ENCODE assay signal across 21 mouse cellular contexts in genomic region chr14:120164184-120164583, GRCm38 (mm10).
DNase-seq lines count a peak whose midpoint lies in the region; ATAC-seq and TF ChIP-seq lines count a peak whose summit lies in the region.
"Had no signal": no experiment of that assay in that cellular context is flagged by ENCODE, and none has a peak within 500 bp of the region (broad histone marks: within the 10 kb centered on the region; RNA-seq: fewer than 3 reads in every experiment).

No protein-coding gene starts in this region.

- DNase-seq in lung, adult 2 months = no peak
- DNase-seq in lung, postnatal 36 days = peak; percentile 25
- no peak for DNase-seq in lung, postnatal 4 days
- no peak for DNase-seq in stomach, postnatal 0 days (ENCODE audit: low spot score)
- DNase-seq: adrenal gland, adult 8-10 months; adrenal gland, postnatal 25 days; cerebellum, adult 18-20 months; cerebellum, adult 9-10 months; cerebellum, postnatal 14 days; forebrain, postnatal 0 days; gastrocnemius, adult 2 months; gastrocnemius, postnatal 14 days had no signal

- no peak overlapping the region for H3K4me3 ChIP-seq in lung, embryonic 16.5 days (ENCODE audit: low read length)
- no peak overlapping the region for H3K4me3 ChIP-seq in lung, adult 2 months (replicated peaks; ENCODE audit: extremely low read depth, low read depth, low read length)
- H3K4me3 ChIP-seq in stomach, embryonic 15.5 days (replicated peaks) = no peak overlapping the region
- H3K4me3 ChIP-seq in stomach, postnatal 0 days (ENCODE audit: low read depth, low read length) = no peak overlapping the region
- no peak overlapping the region for H3K4me3 ChIP-seq in forebrain, embryonic 15.5 days
- H3K4me3 ChIP-seq: forebrain, embryonic 10.5 days; forebrain, embryonic 13.5 days; gastrocnemius, adult 2 months; hindbrain, embryonic 12.5 days; hindbrain, embryonic 15.5 days had no signal

- no peak for TF ChIP-seq CTCF in lung, adult 2 months (IDR thresholded peaks at IDR 0.05; ENCODE audit: insufficient read depth, low read length)
- no peak for TF ChIP-seq CTCF in stomach, postnatal 0 days (IDR thresholded peaks at IDR 0.05; ENCODE audit: low read depth)

- H3K36me3 ChIP-seq in lung, embryonic 16.5 days (ENCODE audit: control insufficient read depth, insufficient read depth, low read length) = no peaks in the 10 kb centered on the region
- no peaks in the 10 kb centered on the region for H3K36me3 ChIP-seq in stomach, embryonic 15.5 days
- no peaks in the 10 kb centered on the region for H3K36me3 ChIP-seq in stomach, postnatal 0 days (ENCODE audit: control insufficient read depth, insufficient read depth, low read length)
- no peaks in the 10 kb centered on the region for H3K36me3 ChIP-seq in forebrain, embryonic 15.5 days
- H3K36me3 ChIP-seq: forebrain, embryonic 10.5 days; hindbrain, embryonic 12.5 days; hindbrain, embryonic 15.5 days had no signal

- 0 out of 2 replicates have a peak, but pooled peaks have one; percentile 17 for ATAC-seq in lung, embryonic 16.5 days (ENCODE audit: low read depth)
- ATAC-seq in stomach, embryonic 15.5 days (ENCODE audit: insufficient read depth, low FRiP score, low read depth) = peak; percentile 65; the same call in 1 of the 2 replicates
- peak; percentile 60; the same call in 1 of the 2 replicates for ATAC-seq in stomach, postnatal 0 days (ENCODE audit: low FRiP score, low TSS enrichment)
- ATAC-seq in forebrain, embryonic 15.5 days (replicated peaks) = no peak
- ATAC-seq: CD4-positive, CD25-positive, alpha-beta regulatory T cell, adult 4 months; forebrain, embryonic 13.5 days; forebrain, postnatal 0 days had no signal

- TF ChIP-seq EP300 in stomach, postnatal 0 days (optimal IDR thresholded peaks at IDR 0.05) = no peak

- TF ChIP-seq POLR2A in lung, adult 2 months (IDR thresholded peaks at IDR 0.05; ENCODE audit: borderline replicate concordance, extremely low read depth, low read depth, low read length) = no peak

- 55% methylated on average over 2 of the region's 2 CpGs for WGBS in lung, embryonic 16.5 days
- WGBS in lung, adult 2 months = 58% methylated on average over 2 of the region's 2 CpGs
- WGBS in stomach, embryonic 15.5 days = 45% methylated on average over 2 of the region's 2 CpGs
- WGBS in stomach, postnatal 0 days = 44% methylated on average over 2 of the region's 2 CpGs
- WGBS in forebrain, embryonic 15.5 days = 57% methylated on average over 2 of the region's 2 CpGs

- H3K27me3 ChIP-seq in lung, embryonic 16.5 days (ENCODE audit: control insufficient read depth, insufficient read depth, low read depth, low read length) = no peaks in the 10 kb centered on the region
- H3K27me3 ChIP-seq in stomach, embryonic 15.5 days (replicated peaks) = no peaks in the 10 kb centered on the region
- no peaks in the 10 kb centered on the region for H3K27me3 ChIP-seq in stomach, postnatal 0 days (ENCODE audit: control insufficient read depth, insufficient read depth, low read length)
- H3K27me3 ChIP-seq in forebrain, embryonic 15.5 days = no peaks in the 10 kb centered on the region
- H3K27me3 ChIP-seq: forebrain, embryonic 13.5 days; hindbrain, embryonic 12.5 days; hindbrain, embryonic 15.5 days had no signal

- no peak overlapping the region for H3K9ac ChIP-seq in lung, embryonic 16.5 days (ENCODE audit: low read length)
- H3K9ac ChIP-seq in stomach, embryonic 15.5 days = no peak overlapping the region
- H3K9ac ChIP-seq in stomach, postnatal 0 days (ENCODE audit: low read length) = no peak overlapping the region
- H3K9ac ChIP-seq in forebrain, embryonic 15.5 days (replicated peaks) = no peak overlapping the region
- H3K9ac ChIP-seq: forebrain, embryonic 13.5 days; forebrain, postnatal 0 days; hindbrain, embryonic 12.5 days; hindbrain, embryonic 15.5 days had no signal

- H3K4me1 ChIP-seq in lung, embryonic 16.5 days (replicated peaks; ENCODE audit: control insufficient read depth, insufficient read depth, low read length) = no peaks in the 10 kb centered on the region
- H3K4me1 ChIP-seq in lung, adult 2 months (ENCODE audit: control insufficient read depth, insufficient read depth, low read length) = no peaks in the 10 kb centered on the region
- no peaks in the 10 kb centered on the region for H3K4me1 ChIP-seq in stomach, embryonic 15.5 days
- H3K4me1 ChIP-seq in stomach, postnatal 0 days (replicated peaks; ENCODE audit: control insufficient read depth, insufficient read depth) = no peaks in the 10 kb centered on the region
- H3K4me1 ChIP-seq in forebrain, embryonic 15.5 days = no peaks in the 10 kb centered on the region
- H3K4me1 ChIP-seq: forebrain, embryonic 10.5 days; forebrain, embryonic 13.5 days; hindbrain, embryonic 12.5 days; hindbrain, embryonic 15.5 days had no signal

- H3K4me2 ChIP-seq in lung, embryonic 16.5 days (ENCODE audit: low read depth, low read length) = no peak overlapping the region
- H3K4me2 ChIP-seq in stomach, embryonic 15.5 days = no peak overlapping the region
- H3K4me2 ChIP-seq in stomach, postnatal 0 days (replicated peaks; ENCODE audit: low read depth) = no peak overlapping the region
- no peak overlapping the region for H3K4me2 ChIP-seq in forebrain, embryonic 15.5 days (replicated peaks)
- H3K4me2 ChIP-seq: forebrain, embryonic 13.5 days; heart, embryonic 11.5 days; hindbrain, embryonic 12.5 days; hindbrain, embryonic 15.5 days had no signal

- H3K9me3 ChIP-seq in lung, embryonic 16.5 days (ENCODE audit: control insufficient read depth, low read length) = no peaks in the 10 kb centered on the region
- no peaks in the 10 kb centered on the region for H3K9me3 ChIP-seq in stomach, embryonic 15.5 days
- H3K9me3 ChIP-seq in stomach, postnatal 0 days (ENCODE audit: control insufficient read depth, low read length) = no peaks in the 10 kb centered on the region
- H3K9me3 ChIP-seq in forebrain, embryonic 15.5 days = no peaks in the 10 kb centered on the region
- H3K9me3 ChIP-seq: forebrain, embryonic 10.5 days; forebrain, embryonic 13.5 days; hindbrain, embryonic 12.5 days; hindbrain, embryonic 15.5 days had no signal

- no peak overlapping the region for H3K27ac ChIP-seq in lung, embryonic 16.5 days (ENCODE audit: low read length)
- H3K27ac ChIP-seq in stomach, embryonic 15.5 days = no peak overlapping the region
- H3K27ac ChIP-seq in stomach, postnatal 0 days (replicated peaks) = no peak overlapping the region
- no peak overlapping the region for H3K27ac ChIP-seq in forebrain, embryonic 15.5 days (replicated peaks)
- H3K27ac ChIP-seq: forebrain, embryonic 10.5 days; forebrain, embryonic 13.5 days; gastrocnemius, adult 2 months; hindbrain, embryonic 12.5 days; hindbrain, embryonic 15.5 days had no signal
